Mouse (Mus musculus) MEL (cell line): Measurements from ENCODE around the gene Fam208a.

Source experiments
- CTCF ChIP-seq, 3 experiments: IDR thresholded peaks in 2 of 3; conservative IDR thresholded peaks in 1 of 3; 2 replicates each; pipeline ENCODE4 v1.5.1; 2011 to 2012; ENCODE audit warnings: low read length in 3 of 3, low read depth in 2 of 3, mild to moderate bottlenecking in 2 of 3, improper control_type of control experiment in 1 of 3, inconsistent platforms in 1 of 3, mixed read lengths in 1 of 3, moderate library complexity in 1 of 3; ENCODE audit not compliant: control insufficient read depth in 1 of 3, insufficient read depth in 1 of 3, poor library complexity in 1 of 3, severe bottlenecking in 1 of 3
- ETS1 ChIP-seq: IDR thresholded peaks from 2 replicates; pipeline ENCODE4 v1.6.1; 2012; ENCODE audit warnings: low read depth, mild to moderate bottlenecking, inconsistent platforms, low read length, improper control_type of control experiment, moderate library complexity
- GATA1 ChIP-seq: IDR thresholded peaks from 2 replicates; pipeline ENCODE4 v1.6.1; 2011; ENCODE audit warnings: low read depth, low read length, improper control_type of control experiment
- HCFC1 ChIP-seq: IDR thresholded peaks from 2 replicates; pipeline ENCODE4 v1.6.1; 2012; ENCODE audit warnings: low read depth, mild to moderate bottlenecking, inconsistent platforms, low read length, improper control_type of control experiment, moderate library complexity
- JUND ChIP-seq: IDR thresholded peaks from 2 replicates; pipeline ENCODE4 v1.6.1; 2011; ENCODE audit warnings: low read depth, mild to moderate bottlenecking, improper control_type of control experiment, low read length
- MXI1 ChIP-seq: IDR thresholded peaks from 2 replicates; pipeline ENCODE4 v1.6.1; 2011; ENCODE audit warnings: mild to moderate bottlenecking, low read depth, low read length, improper control_type of control experiment
- NELFE ChIP-seq: IDR thresholded peaks from 2 replicates; pipeline ENCODE4 v1.6.1; 2011; ENCODE audit warnings: low read depth, low read length, improper control_type of control experiment
- POLR2A ChIP-seq, 2 experiments: IDR thresholded peaks; 2 replicates each; pipeline ENCODE4 v1.6.1; 2011 to 2012; ENCODE audit warnings: low read length in 2 of 2, mild to moderate bottlenecking in 2 of 2, control low read depth in 1 of 2, improper control_type of control experiment in 1 of 2, low read depth in 1 of 2, moderate library complexity in 1 of 2; ENCODE audit not compliant: control insufficient read depth in 1 of 2, insufficient read depth in 1 of 2, poor library complexity in 1 of 2
- POLR2AphosphoS2 ChIP-seq: IDR thresholded peaks from 2 replicates; pipeline ENCODE4 v1.6.1; 2011; ENCODE audit warnings: low read length, improper control_type of control experiment
- UBTF ChIP-seq: IDR thresholded peaks from 2 replicates; pipeline ENCODE4 v1.6.1; 2012; ENCODE audit warnings: low read depth, mild to moderate bottlenecking, inconsistent platforms, low read length, improper control_type of control experiment, moderate library complexity, borderline replicate concordance; ENCODE audit not compliant: insufficient read depth
- USF2 ChIP-seq, 2 experiments: IDR thresholded peaks; 2 replicates each; pipeline ENCODE4 v1.6.1; 2011 to 2012; ENCODE audit warnings: improper control_type of control experiment in 2 of 2, low read length in 2 of 2, borderline replicate concordance in 1 of 2, inconsistent platforms in 1 of 2, low read depth in 1 of 2, mild to moderate bottlenecking in 1 of 2; ENCODE audit not compliant: insufficient read depth in 1 of 2
- ZMIZ1 ChIP-seq: IDR thresholded peaks from 2 replicates; pipeline ENCODE4 v1.6.1; 2012; ENCODE audit warnings: low read depth, mild to moderate bottlenecking, inconsistent platforms, low read length, improper control_type of control experiment, moderate library complexity
- ZNF384 ChIP-seq: IDR thresholded peaks from 2 replicates; pipeline ENCODE4 v1.6.1; 2012; ENCODE audit warnings: low read depth, mild to moderate bottlenecking, inconsistent platforms, low read length, improper control_type of control experiment

DNA sequence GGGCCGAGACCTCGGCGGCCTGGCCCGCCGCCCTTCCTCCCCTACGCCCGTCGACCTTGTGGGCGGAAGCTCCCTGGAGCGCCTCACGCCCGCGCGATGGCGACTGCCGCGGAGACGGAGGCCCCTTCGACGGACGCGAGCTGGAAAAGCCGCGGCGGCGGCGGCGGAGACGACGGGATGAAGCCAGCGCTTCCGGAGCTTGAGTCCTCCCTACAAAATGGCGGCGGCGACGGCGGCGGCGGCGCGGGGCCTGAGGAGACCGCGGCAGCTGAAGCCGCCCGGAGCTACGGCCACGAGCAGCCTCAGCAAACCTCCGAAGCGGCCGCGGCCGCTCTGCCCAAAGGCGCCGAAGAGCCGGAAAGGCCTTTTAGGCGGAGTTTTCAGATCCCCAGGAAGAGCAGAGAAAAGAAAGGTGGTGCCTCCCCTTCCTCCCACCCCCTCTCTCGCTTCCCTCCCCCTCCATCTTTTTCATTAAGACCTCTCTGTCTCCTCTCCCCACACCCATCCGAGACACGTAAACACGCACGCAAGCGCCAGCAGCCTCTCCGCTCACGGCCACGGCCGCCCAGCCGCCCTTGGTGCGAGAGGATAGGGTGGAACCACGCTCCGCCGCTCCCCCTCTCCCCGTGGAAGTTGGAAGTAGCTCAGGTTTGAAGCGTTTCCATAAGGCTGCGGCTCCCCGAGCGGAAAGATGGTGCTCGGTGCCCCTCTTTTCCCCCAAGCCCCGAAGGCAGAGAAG is 508 bp downstream of the Fam208a start:
- TF ChIP-seq ZMIZ1: no peak
- no peak for TF ChIP-seq GATA1
- peak in 1 of 2 experiments; percentile 74; a peak in 2 of 4 replicates for TF ChIP-seq POLR2A (IDR thresholded peaks at IDR 0.05; ENCODE audit: control insufficient read depth in 1 of 2, insufficient read depth in 1 of 2, low read depth in 1 of 2, low read length in 2 of 2, poor library complexity in 1 of 2)
- TF ChIP-seq MXI1: peak; percentile 59
- TF ChIP-seq UBTF: no peak; the same call in 1 of the 2 replicates
- no peak for TF ChIP-seq POLR2AphosphoS2
- TF ChIP-seq JUND: no peak
- peak; percentile 30 for TF ChIP-seq NELFE
- TF ChIP-seq CTCF (IDR thresholded peaks at IDR 0.05 in 2 of 3, conservative IDR thresholded peaks at IDR 0.05 in 1 of 3; ENCODE audit: control insufficient read depth in 1 of 3, insufficient read depth in 1 of 3, low read depth in 2 of 3, low read length in 3 of 3, poor library complexity in 1 of 3, severe bottlenecking in 1 of 3): no peak
- TF ChIP-seq ETS1: no peak
- TF ChIP-seq ZNF384: no peak
- no peak for TF ChIP-seq HCFC1
- TF ChIP-seq USF2 (IDR thresholded peaks at IDR 0.05; ENCODE audit: borderline replicate concordance in 1 of 2, insufficient read depth in 1 of 2, low read depth in 1 of 2, low read length in 2 of 2): no peak
